Mouse (Mus musculus) gastrocnemius, adult 2 months (tissue): ENCODE measurements around the gene 4930438A08Rik. TPM values are rescaled to one million over a fixed set of nuclear protein-coding genes. Genes with fewer than 3 reads are reported as not detected.
"Not testable (repeated sequence)": the region's sequence is repeated elsewhere in the genome, so short reads cannot be mapped to it uniquely, and the experiment has no call there.

Source experiments
- DNase-seq: peaks from one replicate; pipeline ENCODE4 v3.0.0; 2022
- H3K27ac ChIP-seq: fragments of 200-600 bp; 2 replicates; pipeline ENCODE4 v1.8.1; 2022; ENCODE audit warnings: mild to moderate bottlenecking
- H3K4me3 ChIP-seq: fragments of 200-600 bp; 2 replicates; pipeline ENCODE4 v1.8.1; 2022; ENCODE audit warnings: mild to moderate bottlenecking, moderate library complexity
- CTCF ChIP-seq: fragments of 200-600 bp; IDR thresholded peaks from 2 replicates; pipeline ENCODE4 v1.8.1; 2022; ENCODE audit warnings: antibody characterized with exemption, mild to moderate bottlenecking, moderate library complexity
- intact Hi-C: fragments of 180-260 bp; cut with DNase I; formaldehyde crosslinking; loops from one replicate; pipeline ENCODE4 v1.15.1; 2025
- total RNA-seq, 2 experiments: library from RNA; stranded (reverse); gene quantifications; 2 replicates each; pipeline ENCODE4 v1.2.3; 2021

The 4930438A08Rik gene
- total RNA-seq, 2 experiments from 2014 or later: not detected

DNA sequence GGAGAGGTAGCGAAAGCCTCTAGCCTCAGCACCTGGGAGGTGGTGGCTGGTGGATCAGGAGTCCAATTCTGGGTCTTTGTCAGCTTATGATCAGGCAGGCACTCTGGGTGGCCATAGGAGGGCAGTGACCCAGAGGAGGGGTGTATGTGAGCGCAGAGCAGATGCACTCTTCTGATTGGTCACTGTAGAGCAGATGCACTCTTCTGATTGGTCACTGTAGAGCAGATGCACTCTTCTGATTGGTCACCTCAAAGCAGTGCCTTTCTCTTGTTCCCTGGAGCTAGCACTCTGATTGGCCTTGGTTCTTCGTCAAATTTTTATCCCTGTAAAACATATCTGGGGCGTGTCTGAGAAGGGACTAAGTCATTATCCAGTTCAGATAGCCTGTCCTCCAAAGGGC, 18.2 kb downstream of the 4930438A08Rik start:
- DNase-seq: no peak
- TF ChIP-seq CTCF: no peak
- intact Hi-C loops: loop anchor here (10.0 kb wide), 1 partner anchor 342 kb away; the partner anchor contains the start of gene Olfr323
- Histone ChIP-seq H3K27ac (no peak overlapping the region), H3K4me3 (no peak overlapping the region)

GRCm38 (mm10) chr11:58297396-58297795, 22.8 kb downstream of the 4930438A08Rik start:
- Histone ChIP-seq H3K27ac (no peak overlapping the region), H3K4me3 (no peak overlapping the region)
- no peak for TF ChIP-seq CTCF
- DNase-seq: no peak
- intact Hi-C loops: loop anchor here (10.0 kb wide), 1 partner anchor 337 kb away; the partner anchor contains the start of gene Olfr323

DNA sequence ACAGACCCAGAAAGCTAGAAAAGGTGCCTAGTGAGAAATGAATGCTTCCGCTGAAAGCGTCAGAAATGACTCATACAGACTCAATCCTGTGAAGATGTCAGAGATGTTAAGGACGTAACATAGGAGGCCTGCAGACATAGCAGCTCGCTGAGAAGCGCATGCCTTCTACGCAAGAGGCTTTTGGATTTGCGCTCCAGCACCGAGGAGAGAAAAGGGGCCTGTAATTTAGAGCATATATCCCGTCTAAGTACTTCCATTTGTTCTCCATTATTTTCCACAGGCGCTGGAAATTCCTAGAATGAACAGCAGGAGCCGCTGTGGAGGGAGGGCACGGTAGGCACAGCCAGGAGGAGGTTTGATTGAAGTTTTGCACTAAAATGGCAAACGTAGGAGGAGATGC, 26.5 kb downstream of the 4930438A08Rik start:
- TF ChIP-seq CTCF: peak; percentile 77
- peak; percentile 63 for DNase-seq
- Histone ChIP-seq H3K27ac (peak overlapping the region; percentile 89), H3K4me3 (peak overlapping the region; percentile 87)
- intact Hi-C loops: loop anchor here (5.0 kb wide), 1 partner anchor 74 kb away; no protein-coding TSS in a partner anchor

DNA sequence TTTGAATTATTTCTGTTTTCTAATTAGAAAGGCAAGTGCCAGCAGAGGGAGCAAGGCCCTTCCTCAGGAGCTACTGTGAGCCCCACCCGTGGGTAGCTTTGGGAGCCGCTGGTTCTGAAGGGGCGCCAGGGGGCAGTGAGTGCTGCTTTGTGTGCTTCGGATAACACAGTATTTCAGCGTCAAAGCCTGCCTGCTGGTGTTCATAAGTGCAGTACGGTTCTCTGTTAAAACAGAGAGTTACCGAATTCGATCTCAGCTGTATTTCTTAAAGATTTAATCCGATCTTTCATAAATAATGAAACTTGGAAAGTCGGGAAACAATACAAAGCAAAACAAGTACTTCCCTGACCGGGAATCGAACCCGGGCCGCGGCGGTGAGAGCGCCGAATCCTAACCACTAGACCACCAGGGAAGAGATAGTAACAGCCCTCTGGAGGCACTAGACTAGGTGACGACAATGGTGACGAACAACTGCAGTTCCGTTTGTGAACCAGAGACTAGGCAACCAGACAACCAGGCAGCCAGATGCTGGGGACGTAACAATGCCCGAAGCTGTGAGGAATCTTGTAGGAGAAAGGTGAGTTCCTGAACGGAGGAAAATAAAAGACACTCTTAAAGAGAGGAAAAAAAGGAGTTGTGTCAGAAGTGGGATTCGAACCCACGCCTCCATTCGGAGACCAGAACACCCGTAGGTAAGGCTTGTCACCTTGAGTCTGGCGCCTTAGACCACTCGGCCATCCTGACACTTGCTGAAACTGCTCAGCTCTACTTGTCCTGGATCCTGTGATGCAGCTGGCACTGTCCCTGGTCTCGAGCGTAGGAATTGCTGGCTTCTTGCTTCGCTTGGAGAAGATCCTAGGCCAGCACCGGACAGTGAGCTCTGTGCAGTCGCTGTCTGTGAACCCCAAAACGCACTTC, 27.5 kb downstream of the 4930438A08Rik start:
- Histone ChIP-seq H3K27ac (peak overlapping the region; percentile 89), H3K4me3 (peak overlapping the region; percentile 87)
- peak; percentile 94; the same call in 1 of the 2 replicates for TF ChIP-seq CTCF
- intact Hi-C loops: loop anchor here (1.0 to 5.0 kb wide), 3 partner anchors 28 to 131 kb away; partner anchors contain the start of genes Mrpl22, Sh3bp5l and Zfp672
- peak; percentile 93 for DNase-seq

DNA sequence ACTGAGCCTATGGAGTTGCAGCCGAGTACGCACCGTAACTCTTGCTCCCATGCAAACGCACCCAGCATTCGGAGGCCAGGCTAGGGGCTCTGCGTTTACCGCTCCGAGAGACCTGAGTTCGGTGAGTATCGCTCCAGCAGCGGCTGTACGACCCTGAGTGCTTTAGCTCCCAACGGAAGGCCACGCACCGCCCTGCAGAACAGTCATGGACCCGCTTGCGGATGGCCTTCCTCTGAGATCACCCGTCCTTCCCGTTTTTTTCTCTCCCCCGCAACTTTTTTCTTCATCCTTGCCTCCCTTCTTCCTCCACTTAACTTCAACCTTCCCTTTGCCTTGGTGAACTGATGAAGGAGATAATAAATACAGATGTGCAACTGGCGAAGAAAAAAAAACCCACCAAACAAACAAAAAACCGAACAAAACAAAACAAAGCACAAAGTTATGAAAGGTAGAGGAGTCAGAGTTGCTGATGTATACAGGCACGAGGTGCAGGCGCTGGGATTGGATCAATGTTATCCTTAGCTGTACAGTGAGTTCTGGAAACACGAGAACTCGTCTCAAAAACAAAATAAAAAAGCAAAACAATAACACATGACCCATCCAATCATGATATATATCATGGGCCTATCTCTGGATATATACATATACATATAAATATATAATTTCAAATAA, 28.3 kb downstream of the 4930438A08Rik start:
- TF ChIP-seq CTCF: no peak
- Histone ChIP-seq H3K27ac (peak overlapping the region; percentile 89), H3K4me3 (peak overlapping the region; percentile 87)
- no peak for DNase-seq
- intact Hi-C loops: loop anchor here (1.0 to 5.0 kb wide), 3 partner anchors 27 to 132 kb away; partner anchors contain the start of genes Mrpl22, Sh3bp5l and Zfp672

DNA sequence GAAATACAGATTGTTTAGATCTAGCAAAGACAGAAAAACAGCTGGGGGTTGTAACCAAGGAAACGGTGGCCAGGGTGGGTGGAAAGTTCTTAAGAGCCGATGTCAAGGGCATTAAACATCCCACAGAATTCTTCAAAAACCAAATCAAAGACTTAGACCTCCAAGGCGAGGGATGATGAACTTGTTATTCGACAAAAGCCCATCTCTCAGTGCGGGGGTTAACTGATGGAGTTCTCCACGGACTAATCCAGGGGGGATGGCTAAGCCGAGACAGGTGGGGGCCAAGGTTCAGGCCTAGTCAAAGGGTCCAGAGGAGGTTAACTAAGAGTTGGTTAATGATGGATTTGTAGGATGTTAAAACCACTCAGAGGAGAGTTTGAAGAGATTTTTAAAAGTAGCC, 29.0 kb downstream of the 4930438A08Rik start:
- no peak for DNase-seq
- peak overlapping the region; percentile 89; the same call in 1 of the 2 replicates for H3K27ac ChIP-seq
- H3K4me3 ChIP-seq: peak overlapping the region; percentile 87

DNA sequence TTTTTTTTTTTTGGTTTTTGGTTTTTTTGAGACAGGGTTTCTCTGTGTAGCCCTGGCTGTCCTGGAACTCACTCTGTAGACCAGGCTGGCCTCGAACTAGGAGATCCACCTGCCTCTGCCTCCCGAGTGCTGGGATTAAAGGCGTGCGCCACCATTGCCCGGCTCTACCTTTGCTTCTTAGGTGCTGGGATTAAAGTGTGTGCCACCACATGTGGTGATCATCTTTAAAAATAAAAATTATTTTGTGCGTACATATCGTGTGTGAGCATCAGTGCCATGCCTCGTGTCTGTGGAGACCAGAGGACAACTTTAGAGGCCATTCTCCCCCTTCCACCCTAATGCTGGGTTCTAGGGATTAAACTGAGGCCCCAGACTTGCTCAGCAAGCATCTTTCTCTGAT, 30.7 kb downstream of the 4930438A08Rik start:
- intact Hi-C loops: not testable (repeated sequence)

More for the DNA sequence above, 29.0 kb downstream of the 4930438A08Rik start:
- intact Hi-C loops: loop anchor here (2.0 to 5.0 kb wide), 2 partner anchors 76 to 133 kb away; partner anchors contain the start of gene Mrpl22
- TF ChIP-seq CTCF: no peak

DNA sequence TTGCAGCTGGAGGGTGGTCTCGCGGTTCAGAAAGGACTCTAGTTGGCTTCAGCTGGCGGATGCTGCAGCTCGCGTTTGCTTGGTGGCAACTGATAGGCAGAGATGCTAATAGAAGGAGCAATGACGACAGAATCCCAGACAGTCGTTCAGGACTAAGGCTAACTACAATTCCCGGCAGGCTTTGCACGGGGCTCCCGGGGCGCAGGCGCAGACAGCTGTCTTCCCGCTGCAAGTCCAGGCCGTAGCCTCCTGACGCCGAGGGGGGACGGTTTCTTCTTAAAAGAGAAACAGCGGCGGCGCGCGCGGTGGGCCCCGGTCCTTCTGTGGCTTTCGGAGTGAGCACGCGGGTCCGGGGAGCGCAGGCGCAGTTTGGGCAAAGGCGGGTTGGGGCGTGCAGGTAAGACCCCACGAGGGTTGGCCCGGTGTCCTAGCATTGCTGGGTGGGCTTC, 32.3 kb downstream of the 4930438A08Rik start, which contains the start of gene Zfp692:
TSS of gene Zfp692 (plus strand) at position 210 of the 449 bp plus-strand sequence.
- intact Hi-C loops: loop anchor here (2.0 kb wide), 1 partner anchor 298 kb away; the partner anchor contains the start of gene Larp1
- Histone ChIP-seq H3K27ac (peak within 1 kb of the TSS; percentile 82), H3K4me3 (peak within 1 kb of the TSS; percentile 80)
- DNase-seq: peak; percentile 97
- no peak for TF ChIP-seq CTCF

More for the DNA sequence above, 30.7 kb downstream of the 4930438A08Rik start:
- not testable (repeated sequence) for H3K4me3 ChIP-seq, DNase-seq, H3K27ac ChIP-seq

DNA sequence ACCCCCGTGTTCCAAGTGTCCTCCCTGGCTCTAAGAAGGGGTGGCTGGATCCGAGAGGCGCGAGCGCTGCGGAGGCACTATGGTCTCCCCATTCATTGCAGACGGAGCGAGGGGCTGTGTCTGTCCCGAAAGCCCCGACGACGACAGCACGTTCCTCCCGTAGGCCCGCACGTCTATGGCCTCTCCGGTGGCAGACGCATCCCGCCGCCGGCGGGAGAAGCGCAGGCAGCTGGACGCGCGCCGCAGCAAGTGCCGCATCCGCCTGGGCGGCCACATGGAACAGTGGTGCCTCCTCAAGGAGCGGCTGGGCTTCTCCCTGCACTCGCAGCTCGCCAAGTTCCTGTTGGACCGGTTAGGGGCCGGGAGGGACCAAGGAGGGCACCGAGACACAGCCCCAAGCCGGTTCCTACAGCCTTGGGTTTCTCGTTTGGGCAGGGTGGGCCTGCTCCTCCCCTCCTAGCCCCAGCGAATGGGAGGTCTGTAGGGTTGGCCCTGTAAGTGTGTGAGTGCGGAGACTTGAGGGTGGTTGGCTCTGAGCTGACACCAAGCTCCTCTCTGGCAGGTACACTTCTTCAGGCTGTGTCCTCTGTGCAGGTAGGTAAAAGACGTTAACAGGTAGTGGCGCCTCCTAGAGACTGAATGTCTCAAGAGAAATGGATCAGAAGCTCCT, 32.9 kb downstream of the 4930438A08Rik start:
- TF ChIP-seq CTCF: peak; percentile 16; the same call in 1 of the 2 replicates
- intact Hi-C loops: loop anchor here (2.0 kb wide), 1 partner anchor 299 kb away; the partner anchor contains the start of gene Larp1

GRCm38 (mm10) chr11:58308661-58309060, 34.1 kb downstream of the 4930438A08Rik start:
- intact Hi-C loops: no loop called here
- Histone ChIP-seq H3K27ac (no peak overlapping the region), H3K4me3 (no peak overlapping the region)
- no peak for DNase-seq
- TF ChIP-seq CTCF: no peak

More for the DNA sequence above, 32.9 kb downstream of the 4930438A08Rik start:
- DNase-seq: peak; percentile 71
- Histone ChIP-seq H3K27ac (peak overlapping the region; percentile 82), H3K4me3 (peak overlapping the region; percentile 80)

DNA sequence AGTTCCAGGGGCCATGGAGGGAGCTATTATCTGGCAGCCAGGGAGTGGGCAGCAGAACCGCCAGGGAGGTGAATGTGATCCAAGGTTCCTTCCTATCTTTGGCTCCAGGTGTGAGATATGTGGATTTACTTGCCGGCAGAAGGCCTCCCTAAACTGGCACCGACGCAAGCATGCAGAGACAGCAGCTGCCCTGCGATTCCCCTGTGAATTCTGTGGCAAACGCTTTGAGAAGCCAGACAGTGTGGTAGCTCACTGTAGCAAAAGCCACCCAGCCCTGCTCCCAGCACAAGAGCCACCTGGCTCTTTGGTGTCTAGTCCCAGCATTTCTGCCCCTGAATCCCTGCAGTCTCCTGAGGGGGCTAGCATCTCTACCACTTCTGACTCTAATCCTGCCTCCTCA, 39.5 kb downstream of the 4930438A08Rik start:
- DNase-seq: no peak
- intact Hi-C loops: no loop called here
- Histone ChIP-seq H3K27ac (no peak overlapping the region), H3K4me3 (no peak overlapping the region)
- no peak for TF ChIP-seq CTCF
